Mouse (Mus musculus): ENCODE data around the gene Gpt2. TPM values are rescaled to one million over a fixed set of nuclear protein-coding genes. Genes with fewer than 3 reads are reported as not detected.

Gpt2 gene
- total and polyA plus RNA-seq, 3 experiments: 0.49 TPM; not detected in 2

DNA sequence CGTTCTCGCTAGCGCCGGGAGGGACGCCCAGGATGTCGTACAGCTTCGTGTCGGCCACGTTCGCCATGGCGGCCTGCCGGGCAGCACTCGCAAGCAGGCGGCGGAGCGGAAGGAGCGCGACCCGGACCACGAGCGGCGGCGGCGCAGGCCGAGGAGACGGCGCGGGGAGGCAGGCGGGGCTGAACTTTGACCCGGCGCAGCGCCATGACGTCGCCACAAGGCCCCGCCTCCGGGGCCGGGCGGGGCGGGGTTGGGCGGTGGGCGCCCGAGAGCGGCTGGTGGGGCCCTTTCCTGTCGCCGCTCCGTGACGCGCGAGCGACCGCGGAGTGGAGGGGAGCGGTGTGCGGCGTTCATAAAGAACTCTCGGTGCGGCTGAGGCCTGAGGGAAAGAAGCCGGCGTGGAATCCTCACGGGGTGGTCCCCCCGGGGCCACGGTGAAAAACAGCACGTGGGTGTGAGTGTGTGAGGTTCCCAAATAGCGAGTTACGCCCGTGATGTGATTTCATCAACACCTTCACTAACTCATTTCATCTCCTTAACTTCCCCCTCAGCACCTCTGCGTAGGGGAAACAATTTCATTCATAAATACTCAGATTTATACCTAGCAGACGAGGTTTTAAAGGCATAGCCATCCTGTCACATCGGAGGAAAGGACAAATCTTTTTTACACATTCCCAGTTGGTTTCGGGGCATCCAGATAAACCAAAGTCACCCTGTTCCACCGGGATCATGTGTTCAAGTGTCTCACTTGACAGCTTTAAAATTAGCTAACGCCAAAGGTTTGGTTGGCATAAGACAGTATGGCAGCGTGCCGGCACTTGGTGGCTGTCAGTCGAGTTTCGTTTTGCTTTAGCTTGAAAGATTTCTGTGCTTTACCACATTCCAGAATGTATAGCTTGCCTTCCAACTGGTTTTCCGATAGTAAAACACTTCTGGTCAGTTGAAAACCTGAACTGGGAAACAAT is 63.1 kb downstream of the Gpt2 start, which contains the start of gene Dnaja2:
Gene Dnaja2 (minus strand): TSS at position 164 of the 965 bp plus-strand sequence.
- no peak for TF ChIP-seq TAL1 (conservative IDR thresholded peaks at IDR 0.05; ENCODE audit: low read depth, low read length)
- TF ChIP-seq POLR2AphosphoS5 (IDR thresholded peaks at IDR 0.05; ENCODE audit: insufficient replicate concordance, low read depth, low read length): no peak
- TF ChIP-seq CTCF (IDR thresholded peaks at IDR 0.05; ENCODE audit: low read depth, low read length): no peak
- TF ChIP-seq GATA1 (IDR thresholded peaks at IDR 0.05; ENCODE audit: borderline replicate concordance, low read length): no peak
- no peak for TF ChIP-seq GATA2 (IDR thresholded peaks at IDR 0.05; ENCODE audit: borderline replicate concordance, low read depth, low read length)
- Histone ChIP-seq H3K9me3 (replicated peaks) (no peaks in the 10 kb centered on the region), H3K4me1 (ENCODE audit: insufficient read depth, low read depth, low read length) (peaks cover 60% of the 10 kb centered on the region), H3K36me3 (replicated peaks) (peaks cover 30% of the 10 kb centered on the region), H3K27me3 (ENCODE audit: insufficient read depth, low read length) (no peaks in the 10 kb centered on the region), H3K4me3 (ENCODE audit: low read depth, low read length) (peak within 1 kb of the TSS; percentile 93)
- peak; percentile 74 for DNase-seq (ENCODE audit: low spot score)
- peak; percentile 54; the same call in 1 of the 2 replicates for ATAC-seq (ENCODE audit: extremely low read depth, insufficient number of reproducible peaks, low FRiP score, poor library complexity, severe bottlenecking)

DNA sequence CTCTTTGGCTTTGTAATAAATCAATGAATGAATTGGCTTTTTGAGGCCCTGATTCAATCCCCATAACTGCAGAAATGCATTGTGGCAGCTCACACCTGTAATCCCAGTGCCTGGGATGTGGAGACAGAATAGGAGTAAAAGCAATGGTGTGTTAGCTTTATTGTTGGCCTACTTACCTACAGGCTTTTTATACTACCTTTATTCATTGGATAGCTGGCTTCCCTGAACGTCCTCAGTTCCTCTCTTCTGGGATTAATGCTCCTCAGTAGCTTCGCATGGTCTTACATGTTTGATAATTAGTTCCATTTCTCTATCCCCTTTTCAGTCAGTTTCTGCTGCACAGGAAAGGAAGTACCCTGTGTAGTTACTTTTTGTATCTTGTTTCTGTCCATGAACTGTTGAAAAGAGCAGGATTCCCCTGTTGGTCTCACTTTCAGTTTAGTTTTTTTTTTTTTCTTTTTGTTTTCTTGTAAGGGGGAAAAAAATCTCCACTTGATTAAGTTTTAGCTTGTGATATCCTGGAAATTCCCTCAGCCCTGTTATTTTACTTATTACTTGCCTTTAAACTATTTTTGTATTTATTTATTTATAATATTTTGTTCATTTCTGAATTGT is 64.7 kb downstream of the Gpt2 start:
- Histone ChIP-seq H3K27me3 (ENCODE audit: insufficient read depth, low read length) (no peaks in the 10 kb centered on the region), H3K4me1 (ENCODE audit: insufficient read depth, low read depth, low read length) (peaks cover 45% of the 10 kb centered on the region), H3K4me3 (ENCODE audit: low read depth, low read length) (no peak overlapping the region; the same call in 1 of the 2 replicates), H3K36me3 (replicated peaks) (peaks cover 14% of the 10 kb centered on the region), H3K9me3 (replicated peaks) (no peaks in the 10 kb centered on the region)
- TF ChIP-seq TAL1 (conservative IDR thresholded peaks at IDR 0.05; ENCODE audit: low read depth, low read length) (no peak), CTCF (IDR thresholded peaks at IDR 0.05; ENCODE audit: low read depth, low read length) (no peak), GATA1 (IDR thresholded peaks at IDR 0.05; ENCODE audit: borderline replicate concordance, low read length) (no peak), GATA2 (IDR thresholded peaks at IDR 0.05; ENCODE audit: borderline replicate concordance, low read depth, low read length) (no peak)
- no peak for ATAC-seq (ENCODE audit: extremely low read depth, insufficient number of reproducible peaks, low FRiP score, poor library complexity, severe bottlenecking)
- no peak for DNase-seq (ENCODE audit: low spot score)

DNA sequence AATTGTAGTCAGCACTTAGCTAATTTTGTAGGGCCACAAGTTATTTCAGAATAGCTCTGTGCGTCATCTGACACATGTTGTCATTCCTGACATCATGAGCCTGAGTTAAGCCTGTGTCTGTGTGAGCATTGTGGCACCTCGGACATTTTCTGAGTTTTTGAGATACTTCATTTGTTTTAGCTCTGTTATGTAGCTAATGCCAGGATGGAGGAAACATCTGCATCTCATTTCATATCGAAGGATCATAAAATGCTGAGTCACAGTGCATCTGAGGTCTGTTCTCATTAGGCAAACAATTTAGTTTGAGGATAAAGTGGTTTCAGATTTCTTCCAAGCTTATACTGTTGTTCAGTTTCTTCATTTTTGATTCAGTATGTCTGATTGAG is 65.2 kb downstream of the Gpt2 start:
- Histone ChIP-seq H3K4me3 (ENCODE audit: low read depth, low read length) (no peak overlapping the region), H3K9me3 (replicated peaks) (no peaks in the 10 kb centered on the region), H3K36me3 (replicated peaks) (peaks cover 9% of the 10 kb centered on the region), H3K27me3 (ENCODE audit: insufficient read depth, low read length) (no peaks in the 10 kb centered on the region), H3K4me1 (ENCODE audit: insufficient read depth, low read depth, low read length) (peaks cover 40% of the 10 kb centered on the region)
- no peak for TF ChIP-seq GATA1 (IDR thresholded peaks at IDR 0.05; ENCODE audit: borderline replicate concordance, low read length)
- no peak for TF ChIP-seq GATA2 (IDR thresholded peaks at IDR 0.05; ENCODE audit: borderline replicate concordance, low read depth, low read length)
- no peak for TF ChIP-seq POLR2AphosphoS5 (IDR thresholded peaks at IDR 0.05; ENCODE audit: insufficient replicate concordance, low read depth, low read length)
- TF ChIP-seq CTCF (IDR thresholded peaks at IDR 0.05; ENCODE audit: low read depth, low read length): no peak
- TF ChIP-seq TAL1 (conservative IDR thresholded peaks at IDR 0.05; ENCODE audit: low read depth, low read length): no peak
- ATAC-seq (ENCODE audit: extremely low read depth, insufficient number of reproducible peaks, low FRiP score, poor library complexity, severe bottlenecking) (no peak), DNase-seq (ENCODE audit: low spot score) (no peak)

DNA sequence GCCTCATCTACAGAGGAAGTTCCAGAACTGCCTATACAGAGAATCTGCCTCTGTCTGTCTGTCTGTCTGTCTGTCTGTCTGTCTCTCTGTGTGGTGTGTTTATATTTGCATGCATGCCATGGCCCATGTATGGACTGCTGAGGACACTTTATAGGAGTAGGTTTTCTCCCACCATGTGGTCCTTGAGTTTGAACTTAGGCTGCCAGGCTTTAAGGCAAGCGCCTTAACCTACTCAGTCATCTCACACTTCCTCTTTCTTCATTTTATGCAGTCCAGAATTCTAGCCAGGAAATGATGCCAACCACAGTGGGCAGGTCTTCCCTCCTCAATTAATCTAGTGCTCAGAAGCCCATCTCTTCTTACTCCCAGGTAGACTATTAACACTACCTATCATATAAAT is 66.8 kb downstream of the Gpt2 start:
- no peak for TF ChIP-seq TAL1 (conservative IDR thresholded peaks at IDR 0.05; ENCODE audit: low read depth, low read length)
- no peak for TF ChIP-seq POLR2AphosphoS5 (IDR thresholded peaks at IDR 0.05; ENCODE audit: insufficient replicate concordance, low read depth, low read length)
- TF ChIP-seq GATA1 (IDR thresholded peaks at IDR 0.05; ENCODE audit: borderline replicate concordance, low read length): no peak
- no peak for TF ChIP-seq GATA2 (IDR thresholded peaks at IDR 0.05; ENCODE audit: borderline replicate concordance, low read depth, low read length)
- TF ChIP-seq CTCF (IDR thresholded peaks at IDR 0.05; ENCODE audit: low read depth, low read length): no peak
- H3K4me3 ChIP-seq (ENCODE audit: low read depth, low read length): no peak overlapping the region
- no peaks in the 10 kb centered on the region for H3K36me3 ChIP-seq (replicated peaks)
- peaks cover 33% of the 10 kb centered on the region for H3K4me1 ChIP-seq (ENCODE audit: insufficient read depth, low read depth, low read length)
- no peak for DNase-seq (ENCODE audit: low spot score)
- no peak for ATAC-seq (ENCODE audit: extremely low read depth, insufficient number of reproducible peaks, low FRiP score, poor library complexity, severe bottlenecking)
- no peaks in the 10 kb centered on the region for H3K9me3 ChIP-seq (replicated peaks)
- H3K27me3 ChIP-seq (ENCODE audit: insufficient read depth, low read length): no peaks in the 10 kb centered on the region

DNA sequence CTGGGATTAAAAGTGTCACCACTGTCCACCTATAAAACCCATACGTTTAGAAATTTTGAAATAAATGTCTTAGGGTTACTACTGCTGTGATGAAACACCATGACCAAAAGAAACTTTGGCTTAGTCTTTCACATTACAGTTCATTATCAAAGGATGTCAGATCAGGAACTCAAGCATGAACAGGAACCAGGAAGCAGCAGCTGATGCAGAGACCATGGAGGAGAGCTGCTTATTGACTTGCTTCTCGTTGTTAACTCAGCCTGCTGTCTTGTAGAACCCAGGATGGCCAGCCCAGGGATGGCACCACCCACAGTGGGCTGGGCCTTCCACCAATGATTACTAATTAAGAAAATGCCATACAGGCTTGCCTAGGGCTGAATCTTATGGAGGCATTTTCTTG is 67.6 kb downstream of the Gpt2 start:
- Histone ChIP-seq H3K27me3 (ENCODE audit: insufficient read depth, low read length) (no peaks in the 10 kb centered on the region), H3K36me3 (replicated peaks) (no peaks in the 10 kb centered on the region), H3K9me3 (replicated peaks) (no peaks in the 10 kb centered on the region), H3K4me3 (ENCODE audit: low read depth, low read length) (no peak overlapping the region), H3K4me1 (ENCODE audit: insufficient read depth, low read depth, low read length) (peaks cover 36% of the 10 kb centered on the region)
- ATAC-seq (ENCODE audit: extremely low read depth, insufficient number of reproducible peaks, low FRiP score, poor library complexity, severe bottlenecking) (no peak), DNase-seq (ENCODE audit: low spot score) (no peak)
- TF ChIP-seq POLR2AphosphoS5 (IDR thresholded peaks at IDR 0.05; ENCODE audit: insufficient replicate concordance, low read depth, low read length) (no peak), GATA1 (IDR thresholded peaks at IDR 0.05; ENCODE audit: borderline replicate concordance, low read length) (no peak), TAL1 (conservative IDR thresholded peaks at IDR 0.05; ENCODE audit: low read depth, low read length) (no peak), GATA2 (IDR thresholded peaks at IDR 0.05; ENCODE audit: borderline replicate concordance, low read depth, low read length) (no peak), CTCF (IDR thresholded peaks at IDR 0.05; ENCODE audit: low read depth, low read length) (no peak)

DNA sequence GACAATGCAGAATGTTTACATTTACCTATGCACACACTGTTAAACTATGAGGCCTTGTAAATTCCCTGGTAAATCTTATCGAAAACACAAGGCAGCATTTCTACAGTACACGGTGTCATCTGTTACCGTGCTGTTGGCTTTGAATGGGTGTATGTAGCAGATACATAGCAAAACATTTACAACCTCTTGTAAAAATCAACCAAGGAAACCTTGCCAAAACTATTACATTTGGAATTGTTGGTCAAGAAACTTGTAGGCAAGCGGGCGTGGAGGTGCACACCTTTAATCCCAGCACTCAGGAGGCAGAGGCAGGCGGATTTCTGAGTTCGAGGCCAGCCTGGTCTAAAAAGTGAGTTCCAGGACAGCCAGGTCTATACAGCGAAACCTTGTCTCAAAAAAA is 71.0 kb downstream of the Gpt2 start:
- ATAC-seq (ENCODE audit: extremely low read depth, insufficient number of reproducible peaks, low FRiP score, poor library complexity, severe bottlenecking): no peak
- H3K4me3 ChIP-seq (ENCODE audit: low read depth, low read length): no peak overlapping the region
- no peak for TF ChIP-seq TAL1 (conservative IDR thresholded peaks at IDR 0.05; ENCODE audit: low read depth, low read length)

More for the DNA sequence above, 71.0 kb downstream of the Gpt2 start:
- no peaks in the 10 kb centered on the region for H3K27me3 ChIP-seq (ENCODE audit: insufficient read depth, low read length)
- H3K4me1 ChIP-seq (ENCODE audit: insufficient read depth, low read depth, low read length): peaks cover 22% of the 10 kb centered on the region
- H3K9me3 ChIP-seq (replicated peaks): no peaks in the 10 kb centered on the region
- no peaks in the 10 kb centered on the region for H3K36me3 ChIP-seq (replicated peaks)
- no peak for DNase-seq (ENCODE audit: low spot score)
